9 mouse cellular contexts compared by ENCODE assay signal in genomic region chr2:164964242-164964894, GRCm38 (mm10). TPM values are rescaled to one million over a fixed set of nuclear protein-coding genes. Genes with fewer than 3 reads are reported as not detected.
DNase-seq lines count a peak whose midpoint lies in the region; ATAC-seq and TF ChIP-seq lines count a peak whose summit lies in the region.
"Had no signal": no experiment of that assay in that cellular context is flagged by ENCODE, and none has a peak within 500 bp of the region (broad histone marks: within the 10 kb centered on the region; RNA-seq: fewer than 3 reads in every experiment).

No protein-coding gene starts in this region.

- peak; percentile 61 for ATAC-seq in forebrain, embryonic 11.5 days (replicated peaks; ENCODE audit: low FRiP score)
- peak; percentile 74 for ATAC-seq in midbrain, embryonic 13.5 days
- ATAC-seq in kidney, embryonic 14.5 days (ENCODE audit: low FRiP score, low TSS enrichment) = no peak
- ATAC-seq in granulocyte monocyte progenitor cell, adult 5-6 weeks (replicated peaks; ENCODE audit: poor library complexity, severe bottlenecking) = no peak
- ATAC-seq: intestine, embryonic 16.5 days had no signal

- no peak overlapping the region for H3K9ac ChIP-seq in forebrain, embryonic 11.5 days (ENCODE audit: low read length)
- 0 out of 2 replicates have a peak overlapping the region, but pooled peaks have one; percentile 19 for H3K9ac ChIP-seq in midbrain, embryonic 13.5 days (replicated peaks)
- no peak overlapping the region for H3K9ac ChIP-seq in kidney, embryonic 14.5 days (ENCODE audit: low read depth, low read length)

- no peaks in the 10 kb centered on the region for H3K9me3 ChIP-seq in forebrain, embryonic 11.5 days (ENCODE audit: control insufficient read depth, low read length)
- H3K9me3 ChIP-seq in midbrain, embryonic 13.5 days = no peaks in the 10 kb centered on the region
- H3K9me3 ChIP-seq in kidney, embryonic 14.5 days (ENCODE audit: control insufficient read depth, low read length) = no peaks in the 10 kb centered on the region

- TF ChIP-seq CTCF in layer of hippocampus, adult 2 months (conservative IDR thresholded peaks at IDR 0.05) = no peak

- peaks cover 29% of the 10 kb centered on the region for H3K4me1 ChIP-seq in forebrain, embryonic 11.5 days (replicated peaks; ENCODE audit: control insufficient read depth, insufficient read depth, low read length)
- peaks cover 78% of the 10 kb centered on the region for H3K4me1 ChIP-seq in midbrain, embryonic 13.5 days (replicated peaks)
- peaks cover 7% of the 10 kb centered on the region for H3K4me1 ChIP-seq in kidney, embryonic 14.5 days (ENCODE audit: control insufficient read depth, insufficient read depth, low read length)

- 0 out of 2 replicates have a peak overlapping the region, but pooled peaks have one; percentile 3 for H3K4me2 ChIP-seq in forebrain, embryonic 11.5 days (ENCODE audit: low read depth, low read length, severe bottlenecking)
- peak overlapping the region; percentile 47 for H3K4me2 ChIP-seq in midbrain, embryonic 13.5 days (replicated peaks)
- no peak overlapping the region for H3K4me2 ChIP-seq in kidney, embryonic 14.5 days (replicated peaks; ENCODE audit: low read depth, low read length)
- H3K4me2 ChIP-seq: heart, embryonic 11.5 days had no signal

- H3K27me3 ChIP-seq in forebrain, embryonic 11.5 days (ENCODE audit: control insufficient read depth, insufficient read depth, low read length) = peaks cover 31% of the 10 kb centered on the region
- H3K27me3 ChIP-seq in midbrain, embryonic 13.5 days = peaks cover 40% of the 10 kb centered on the region
- peaks cover 32% of the 10 kb centered on the region for H3K27me3 ChIP-seq in kidney, embryonic 14.5 days (ENCODE audit: control insufficient read depth, insufficient read depth, low read length)

- H3K36me3 ChIP-seq in forebrain, embryonic 11.5 days (ENCODE audit: control insufficient read depth, insufficient read depth, low read length) = no peaks in the 10 kb centered on the region
- no peaks in the 10 kb centered on the region for H3K36me3 ChIP-seq in midbrain, embryonic 13.5 days
- no peaks in the 10 kb centered on the region for H3K36me3 ChIP-seq in kidney, embryonic 14.5 days (ENCODE audit: control insufficient read depth, insufficient read depth, low read length)

- H3K4me3 ChIP-seq in forebrain, embryonic 11.5 days (ENCODE audit: low read depth, low read length) = no peak overlapping the region
- H3K4me3 ChIP-seq in layer of hippocampus, adult 2 months = no peak overlapping the region
- H3K4me3 ChIP-seq in midbrain, embryonic 13.5 days (replicated peaks) = no peak overlapping the region; the same call in 1 of the 2 replicates
- no peak overlapping the region for H3K4me3 ChIP-seq in kidney, embryonic 14.5 days (ENCODE audit: low read length)

- H3K27ac ChIP-seq in forebrain, embryonic 11.5 days (ENCODE audit: low read depth, low read length) = no peak overlapping the region
- peak overlapping the region; percentile 90 for H3K27ac ChIP-seq in layer of hippocampus, adult 2 months
- H3K27ac ChIP-seq in midbrain, embryonic 13.5 days = peak overlapping the region; percentile 91
- H3K27ac ChIP-seq in kidney, embryonic 14.5 days (ENCODE audit: low read depth, low read length) = no peak overlapping the region

- WGBS in forebrain, embryonic 11.5 days = 25% methylated on average over 9 of the region's 9 CpGs
- 14% methylated on average over 9 of the region's 9 CpGs for WGBS in midbrain, embryonic 13.5 days
- 45% methylated on average over 9 of the region's 9 CpGs for WGBS in kidney, embryonic 14.5 days

- DNase-seq in brain, adult 2 months (ENCODE audit: low read depth, low spot score) = peak; percentile 88
- DNase-seq in forebrain, embryonic 11.5 days (ENCODE audit: low spot score) = peak; percentile 85
- peak; percentile 61 to 74 for DNase-seq in layer of hippocampus, adult 2 months (ENCODE audit: low spot score in 2 of 2)
- no peak for DNase-seq in gastrocnemius, adult 18-20 months (ENCODE audit: low spot score)

RNA-seq across cellular contexts. Expression of gene Slc12a5, which starts 3.8 kb away (rescaled TPM):
- polyA plus RNA-seq in forebrain, embryonic 11.5 days (2014; fragmentation: Nextera tagmentation; extraction: Ambion mirVana) = 1.6 and 2.6 TPM in 2 replicates
- 100 to 1,000 TPM; 406 to 409 TPM for total RNA-seq in layer of hippocampus, adult 2 months (2021)
- polyA plus RNA-seq in midbrain, embryonic 13.5 days (2015; fragmentation: Nextera tagmentation; extraction: Ambion mirVana) = 19.7 and 20.2 TPM in 2 replicates
- 1.5 and 1.6 TPM in 2 replicates for polyA plus RNA-seq in kidney, embryonic 14.5 days (2014; fragmentation: Nextera tagmentation; extraction: Ambion mirVana)
- under 1 TPM; 0.40 to 0.55 TPM for total RNA-seq in gastrocnemius, adult 18-20 months (2021)
- total RNA-seq in granulocyte monocyte progenitor cell, adult 5-6 weeks (2014; fragmentation: Nextera tagmentation) = 0.21 TPM in 1 of 2 replicates, not detected in the other
- 0.43 TPM in 1 of 2 replicates, not detected in the other for total RNA-seq in granulocyte monocyte progenitor cell, adult 5-6 weeks (2017)

RNA-seq across cellular contexts. Expression of gene Mmp9, which starts 23.8 kb away (rescaled TPM):
- polyA plus RNA-seq in forebrain, embryonic 11.5 days (2014; fragmentation: Nextera tagmentation; extraction: Ambion mirVana) = 0.71 and 1.0 TPM in 2 replicates
- total RNA-seq in layer of hippocampus, adult 2 months (2021) = 1 to 10 TPM; 1.4 to 2.2 TPM
- polyA plus RNA-seq in midbrain, embryonic 13.5 days (2015; fragmentation: Nextera tagmentation; extraction: Ambion mirVana) = 17.2 and 19.5 TPM in 2 replicates
- 0.76 and 1.4 TPM in 2 replicates for polyA plus RNA-seq in kidney, embryonic 14.5 days (2014; fragmentation: Nextera tagmentation; extraction: Ambion mirVana)
- under 1 TPM; 0.43 to 0.85 TPM for total RNA-seq in gastrocnemius, adult 18-20 months (2021)
- 0.95 TPM in 1 of 2 replicates, not detected in the other for total RNA-seq in granulocyte monocyte progenitor cell, adult 5-6 weeks (2014; fragmentation: Nextera tagmentation)
- total RNA-seq in granulocyte monocyte progenitor cell, adult 5-6 weeks (2017) = 10.0 and 10.7 TPM in 2 replicates

RNA-seq across cellular contexts. Expression of gene Zfp335, which starts 52.8 kb away (rescaled TPM):
- 18.0 TPM in 2 replicates for polyA plus RNA-seq in forebrain, embryonic 11.5 days (2014; fragmentation: Nextera tagmentation; extraction: Ambion mirVana)
- 10 to 100 TPM; 29.0 to 30.9 TPM for total RNA-seq in layer of hippocampus, adult 2 months (2021)
- 13.5 and 15.1 TPM in 2 replicates for polyA plus RNA-seq in midbrain, embryonic 13.5 days (2015; fragmentation: Nextera tagmentation; extraction: Ambion mirVana)
- 10.7 and 13.8 TPM in 2 replicates for polyA plus RNA-seq in kidney, embryonic 14.5 days (2014; fragmentation: Nextera tagmentation; extraction: Ambion mirVana)
- total RNA-seq in gastrocnemius, adult 18-20 months (2021) = 1 to 10 TPM; 7.4 to 8.4 TPM
- total RNA-seq in granulocyte monocyte progenitor cell, adult 5-6 weeks (2014; fragmentation: Nextera tagmentation) = 11.5 and 16.3 TPM in 2 replicates
- total RNA-seq in granulocyte monocyte progenitor cell, adult 5-6 weeks (2017) = 5.6 and 7.5 TPM in 2 replicates

Comparison
In these comparisons a context has a peak if more than half of its experiments do, and no peak if none do; other contexts are left out.
1. ATAC-seq: peak in forebrain, embryonic 11.5 days (single experiment) and midbrain, embryonic 13.5 days (single experiment); none in kidney, embryonic 14.5 days (single experiment) and granulocyte monocyte progenitor cell, adult 5-6 weeks (single experiment).
2. H3K27ac ChIP-seq: peak in layer of hippocampus, adult 2 months (single experiment) and midbrain, embryonic 13.5 days (single experiment); none in forebrain, embryonic 11.5 days (single experiment) and kidney, embryonic 14.5 days (single experiment).
3. RNA of gene Slc12a5, which starts 3.8 kb away (total RNA-seq): 406 to 409 TPM in layer of hippocampus, adult 2 months; 0.40 to 0.55 TPM in gastrocnemius, adult 18-20 months and 0.21 to 0.43 TPM in granulocyte monocyte progenitor cell, adult 5-6 weeks; every median in the first group is over 100 times any median in the second.